Mouse (Mus musculus): Measurements from ENCODE around the gene Cfl1. TPM values are rescaled to one million over a fixed set of nuclear protein-coding genes. Genes with fewer than 3 reads are reported as not detected.
"Not testable (repeated sequence)": the region's sequence is repeated elsewhere in the genome, so short reads cannot be mapped to it uniquely, and the experiment has no call there.

Cfl1 gene
- polyA plus RNA-seq, 1 experiment from 2014 or later = 3,817 TPM

- H3K36me3 ChIP-seq (ENCODE audit: control insufficient read depth, insufficient read depth, low read length) = peaks cover 15% of the 10 kb centered on the region
- 0 out of 2 replicates have a peak overlapping the region, but pooled peaks have one; percentile 7 for H3K4me2 ChIP-seq (ENCODE audit: low read depth)
- DNase-seq (ENCODE audit: low spot score); H3K9me3 ChIP-seq (ENCODE audit: control insufficient read depth, low read length); ATAC-seq (ENCODE audit: insufficient read depth, low FRiP score, low TSS enrichment); H3K4me3 ChIP-seq (ENCODE audit: low read depth, low read length); H3K9ac ChIP-seq (ENCODE audit: low read length); H3K27me3 ChIP-seq (ENCODE audit: control insufficient read depth, insufficient read depth, low read length): not testable (repeated sequence)
- 55% methylated on average over 10 of the region's 10 CpGs for WGBS
- 0 out of 2 replicates have a peak overlapping the region, but pooled peaks have one; percentile 98 for H3K27ac ChIP-seq (ENCODE audit: low read depth, low read length)
- peaks cover 21% of the 10 kb centered on the region for H3K4me1 ChIP-seq (ENCODE audit: control insufficient read depth, insufficient read depth, low read length)
Measured at GRCm38 (mm10) chr19:5489721-5490120, 534 bp upstream of the Cfl1 start.

GRCm38 (mm10) chr19:5490898-5491708 lies 848 bp downstream of the Cfl1 start:
- peak; percentile 80 for DNase-seq (ENCODE audit: low spot score)
- under 1% methylated on average over 59 of the region's 59 CpGs for WGBS
- Histone ChIP-seq H3K4me2 (ENCODE audit: low read depth) (peak overlapping the region; percentile 89), H3K9me3 (ENCODE audit: control insufficient read depth, low read length) (no peaks in the 10 kb centered on the region), H3K36me3 (ENCODE audit: control insufficient read depth, insufficient read depth, low read length) (peaks cover 17% of the 10 kb centered on the region), H3K4me3 (ENCODE audit: low read depth, low read length) (peak overlapping the region; percentile 87), H3K9ac (ENCODE audit: low read length) (peak overlapping the region; percentile 90), H3K4me1 (ENCODE audit: control insufficient read depth, insufficient read depth, low read length) (peaks cover 21% of the 10 kb centered on the region), H3K27ac (ENCODE audit: low read depth, low read length) (peak overlapping the region; percentile 98), H3K27me3 (ENCODE audit: control insufficient read depth, insufficient read depth, low read length) (no peaks in the 10 kb centered on the region)
- ATAC-seq (ENCODE audit: insufficient read depth, low FRiP score, low TSS enrichment) = no peak

- Histone ChIP-seq H3K36me3 (ENCODE audit: control insufficient read depth, insufficient read depth, low read length) (peaks cover 20% of the 10 kb centered on the region), H3K4me3 (ENCODE audit: low read depth, low read length) (no peak overlapping the region), H3K9ac (ENCODE audit: low read length) (no peak overlapping the region), H3K4me2 (ENCODE audit: low read depth) (no peak overlapping the region), H3K9me3 (ENCODE audit: control insufficient read depth, low read length) (no peaks in the 10 kb centered on the region), H3K4me1 (ENCODE audit: control insufficient read depth, insufficient read depth, low read length) (peaks cover 14% of the 10 kb centered on the region; the same call in 1 of the 2 replicates), H3K27ac (ENCODE audit: low read depth, low read length) (no peak overlapping the region), H3K27me3 (ENCODE audit: control insufficient read depth, insufficient read depth, low read length) (no peaks in the 10 kb centered on the region)
- 94% methylated on average over 4 of the region's 4 CpGs for WGBS
- ATAC-seq (ENCODE audit: insufficient read depth, low FRiP score, low TSS enrichment) = no peak
- DNase-seq (ENCODE audit: low spot score) = no peak
Measured at GRCm38 (mm10) chr19:5492641-5493040, 2.4 kb downstream of the Cfl1 start.

GRCm38 (mm10) chr19:5493301-5493721 lies 3.1 kb downstream of the Cfl1 start:
- not testable (repeated sequence) for DNase-seq (ENCODE audit: low spot score); H3K4me2 ChIP-seq (ENCODE audit: low read depth); H3K9ac ChIP-seq (ENCODE audit: low read length); H3K4me3 ChIP-seq (ENCODE audit: low read depth, low read length); H3K27me3 ChIP-seq (ENCODE audit: control insufficient read depth, insufficient read depth, low read length); ATAC-seq (ENCODE audit: insufficient read depth, low FRiP score, low TSS enrichment); H3K27ac ChIP-seq (ENCODE audit: low read depth, low read length); H3K9me3 ChIP-seq (ENCODE audit: control insufficient read depth, low read length)
- peaks cover 22% of the 10 kb centered on the region for H3K36me3 ChIP-seq (ENCODE audit: control insufficient read depth, insufficient read depth, low read length)
- 66% methylated on average over 9 of the region's 9 CpGs for WGBS
- peaks cover 14% of the 10 kb centered on the region; the same call in 1 of the 2 replicates for H3K4me1 ChIP-seq (ENCODE audit: control insufficient read depth, insufficient read depth, low read length)

GRCm38 (mm10) chr19:5494314-5494713 lies 4.1 kb downstream of the Cfl1 start:
- Histone ChIP-seq H3K9ac (ENCODE audit: low read length) (no peak overlapping the region), H3K9me3 (ENCODE audit: control insufficient read depth, low read length) (no peaks in the 10 kb centered on the region), H3K27me3 (ENCODE audit: control insufficient read depth, insufficient read depth, low read length) (no peaks in the 10 kb centered on the region), H3K4me2 (ENCODE audit: low read depth) (no peak overlapping the region), H3K4me3 (ENCODE audit: low read depth, low read length) (no peak overlapping the region), H3K27ac (ENCODE audit: low read depth, low read length) (no peak overlapping the region), H3K4me1 (ENCODE audit: control insufficient read depth, insufficient read depth, low read length) (peaks cover 9% of the 10 kb centered on the region; the same call in 1 of the 2 replicates), H3K36me3 (ENCODE audit: control insufficient read depth, insufficient read depth, low read length) (peaks cover 22% of the 10 kb centered on the region)
- ATAC-seq (ENCODE audit: insufficient read depth, low FRiP score, low TSS enrichment) (no peak), DNase-seq (ENCODE audit: low spot score) (no peak)
- WGBS = 87% methylated on average over 3 of the region's 3 CpGs

GRCm38 (mm10) chr19:5495353-5496051 lies 5.2 kb downstream of the Cfl1 start:
- no peaks in the 10 kb centered on the region for H3K27me3 ChIP-seq (ENCODE audit: control insufficient read depth, insufficient read depth, low read length)
- peaks cover 22% of the 10 kb centered on the region for H3K36me3 ChIP-seq (ENCODE audit: control insufficient read depth, insufficient read depth, low read length)
- H3K27ac ChIP-seq (ENCODE audit: low read depth, low read length) = no peak overlapping the region; the same call in 1 of the 2 replicates
- H3K4me3 ChIP-seq (ENCODE audit: low read depth, low read length) = no peak overlapping the region
- peaks cover 8% of the 10 kb centered on the region; the same call in 1 of the 2 replicates for H3K4me1 ChIP-seq (ENCODE audit: control insufficient read depth, insufficient read depth, low read length)
- H3K4me2 ChIP-seq (ENCODE audit: low read depth) = no peak overlapping the region
- ATAC-seq (ENCODE audit: insufficient read depth, low FRiP score, low TSS enrichment) (no peak), DNase-seq (ENCODE audit: low spot score) (no peak)
- H3K9me3 ChIP-seq (ENCODE audit: control insufficient read depth, low read length) = no peaks in the 10 kb centered on the region
- no peak overlapping the region for H3K9ac ChIP-seq (ENCODE audit: low read length)
- WGBS = 86% methylated on average over 12 of the region's 12 CpGs

- peaks cover 22% of the 10 kb centered on the region for H3K36me3 ChIP-seq (ENCODE audit: control insufficient read depth, insufficient read depth, low read length)
- 87% methylated on average over 16 of the region's 16 CpGs for WGBS
- no peak for ATAC-seq (ENCODE audit: insufficient read depth, low FRiP score, low TSS enrichment)
Measured at GRCm38 (mm10) chr19:5496052-5496370, 5.8 kb downstream of the Cfl1 start.

GRCm38 (mm10) chr19:5500330-5500875 lies 10.1 kb downstream of the Cfl1 start:
- DNase-seq (ENCODE audit: low spot score) = no peak
- Histone ChIP-seq H3K36me3 (ENCODE audit: control insufficient read depth, insufficient read depth, low read length) (peaks cover 8% of the 10 kb centered on the region; the same call in 1 of the 2 replicates), H3K4me3 (ENCODE audit: low read depth, low read length) (no peak overlapping the region), H3K27ac (ENCODE audit: low read depth, low read length) (no peak overlapping the region), H3K4me2 (ENCODE audit: low read depth) (no peak overlapping the region), H3K4me1 (ENCODE audit: control insufficient read depth, insufficient read depth, low read length) (no peaks in the 10 kb centered on the region), H3K27me3 (ENCODE audit: control insufficient read depth, insufficient read depth, low read length) (no peaks in the 10 kb centered on the region), H3K9me3 (ENCODE audit: control insufficient read depth, low read length) (no peaks in the 10 kb centered on the region), H3K9ac (ENCODE audit: low read length) (no peak overlapping the region)
- ATAC-seq (ENCODE audit: insufficient read depth, low FRiP score, low TSS enrichment) = no peak
- 87% methylated on average over 2 of the region's 2 CpGs for WGBS

More at GRCm38 (mm10) chr19:5496052-5496370, 5.8 kb downstream of the Cfl1 start:
- H3K4me2 ChIP-seq (ENCODE audit: low read depth) = no peak overlapping the region
- H3K27ac ChIP-seq (ENCODE audit: low read depth, low read length) = no peak overlapping the region; the same call in 1 of the 2 replicates
- H3K4me3 ChIP-seq (ENCODE audit: low read depth, low read length) = no peak overlapping the region
- no peak for DNase-seq (ENCODE audit: low spot score)
- peaks cover 8% of the 10 kb centered on the region; the same call in 1 of the 2 replicates for H3K4me1 ChIP-seq (ENCODE audit: control insufficient read depth, insufficient read depth, low read length)
- H3K9me3 ChIP-seq (ENCODE audit: control insufficient read depth, low read length) = no peaks in the 10 kb centered on the region
- H3K27me3 ChIP-seq (ENCODE audit: control insufficient read depth, insufficient read depth, low read length) = no peaks in the 10 kb centered on the region
- H3K9ac ChIP-seq (ENCODE audit: low read length) = no peak overlapping the region

Data from neural tube, embryonic 11.5 days (tissue).